Mouse (Mus musculus) lung, adult 18-20 months (tissue): ENCODE data around the gene Stk39.

ENCODE experiments used
- DNase-seq, 2 experiments: peaks; one replicate each; pipeline ENCODE4 v3.0.0; 2022; ENCODE audit warnings: mixed read lengths in 2 of 2

The Stk39 gene

GRCm38 (mm10) chr2:68471759-68472550 is at the start of gene Stk39:
TSS of gene Stk39 (minus strand) at chr2:68472268.
- peak; percentile 78 to 81 for DNase-seq

- no peak for DNase-seq
Measured at GRCm38 (mm10) chr2:68515409-68515808, 43.3 kb upstream of the Stk39 start.

GRCm38 (mm10) chr2:68503202-68503601 is 31.1 kb upstream of the Stk39 start:
- no peak for DNase-seq

DNA sequence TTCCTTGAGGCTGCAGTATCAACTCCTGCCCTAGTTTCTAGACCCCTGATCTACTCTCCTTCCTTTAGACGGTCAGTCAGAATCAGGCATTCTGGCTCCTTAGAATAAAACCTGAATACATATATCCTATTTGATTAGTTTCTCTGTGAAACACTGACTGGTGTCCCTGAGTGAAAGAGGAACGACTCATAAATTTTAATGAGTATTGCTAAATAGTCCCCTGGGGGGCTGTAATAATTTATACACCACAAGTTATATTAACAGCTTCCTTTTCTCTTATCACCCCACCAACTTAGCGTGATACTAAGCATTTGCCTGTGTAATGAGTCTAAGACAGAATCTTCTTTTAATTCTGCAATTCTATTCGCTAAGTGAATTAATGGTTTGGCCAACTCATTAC is 30.7 kb upstream of the Stk39 start:
- no peak for DNase-seq

DNA sequence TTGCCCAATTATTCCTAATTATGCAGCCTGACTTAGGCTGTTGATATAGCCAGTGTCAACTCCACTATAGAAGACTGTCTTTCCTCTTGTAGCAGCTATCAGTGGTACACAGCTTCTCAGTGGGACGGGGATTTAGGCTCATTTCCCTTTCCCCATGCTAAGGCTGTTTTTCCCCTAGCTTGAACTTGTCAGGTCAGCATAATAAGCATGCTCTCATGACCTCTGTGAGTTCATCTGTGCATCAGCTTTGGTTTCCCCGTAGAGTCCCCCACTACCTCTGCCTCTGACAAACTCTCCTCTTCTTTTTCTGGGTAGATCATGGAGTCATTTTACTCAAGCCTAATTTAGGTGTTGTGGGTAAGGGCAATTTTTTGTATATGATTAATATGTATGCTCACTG is 30.2 kb upstream of the Stk39 start:
- DNase-seq = no peak

- no peak for DNase-seq
Measured at GRCm38 (mm10) chr2:68486275-68486674, 14.2 kb upstream of the Stk39 start.

DNA sequence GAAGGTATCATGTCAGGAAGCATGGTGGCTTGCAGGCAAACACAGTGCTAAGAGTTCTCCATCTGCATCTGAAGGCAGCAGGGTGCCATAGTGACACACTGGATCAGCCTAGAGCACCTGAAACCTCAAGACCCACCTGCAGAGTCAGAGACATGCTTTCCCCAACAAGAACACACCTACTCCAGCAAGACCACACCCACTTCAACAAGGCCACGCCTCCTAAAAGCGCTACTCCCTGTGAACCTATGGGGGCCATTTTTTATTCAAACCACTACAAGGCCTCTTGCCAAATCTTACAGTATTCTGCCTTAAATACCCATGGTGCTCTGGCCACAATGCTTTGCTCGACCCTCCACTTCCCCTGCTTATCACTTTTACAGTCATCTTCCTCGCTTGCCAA is 13.1 kb upstream of the Stk39 start:
- DNase-seq = no peak

GRCm38 (mm10) chr2:68482896-68483295 is 10.8 kb upstream of the Stk39 start:
- DNase-seq = no peak

DNA sequence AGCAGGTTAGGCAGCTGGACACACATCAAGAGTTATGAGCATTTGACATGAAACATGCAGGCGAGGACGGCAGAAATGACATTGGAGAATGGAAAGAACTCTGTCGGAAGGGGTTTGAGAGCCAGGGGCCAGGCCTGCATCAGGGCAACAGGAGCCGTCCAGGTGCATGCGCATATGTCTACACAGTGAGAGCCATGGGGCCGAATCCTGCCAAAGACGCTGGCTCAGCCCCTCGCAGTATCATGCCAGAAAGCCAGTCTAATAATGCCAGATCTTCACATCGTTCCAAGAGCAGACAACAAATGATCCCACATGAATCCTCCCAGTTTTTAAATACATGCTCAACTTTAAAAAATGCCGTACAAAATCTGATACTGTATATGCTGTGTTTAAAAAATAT is 7.8 kb upstream of the Stk39 start:
- no peak for DNase-seq

DNA sequence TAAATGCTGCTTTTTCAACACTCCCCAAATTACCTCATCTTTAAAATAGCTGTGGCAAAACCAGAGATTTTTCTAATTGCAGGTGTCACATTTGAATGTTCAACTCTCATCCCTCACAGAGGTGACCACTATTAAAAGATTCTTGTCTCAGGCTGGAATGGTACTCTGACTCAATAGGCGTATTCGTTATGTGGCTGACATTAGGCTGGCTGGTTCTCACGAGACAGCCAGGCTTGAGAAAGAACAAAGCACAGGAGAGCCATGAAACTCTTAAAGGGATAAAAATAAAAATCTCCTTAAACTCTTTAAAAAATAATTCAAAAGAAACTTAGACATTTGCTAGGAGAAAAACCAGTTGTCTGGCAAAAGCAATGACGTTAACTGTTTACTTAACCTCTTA is 853 bp upstream of the Stk39 start:
- no peak for DNase-seq

DNA sequence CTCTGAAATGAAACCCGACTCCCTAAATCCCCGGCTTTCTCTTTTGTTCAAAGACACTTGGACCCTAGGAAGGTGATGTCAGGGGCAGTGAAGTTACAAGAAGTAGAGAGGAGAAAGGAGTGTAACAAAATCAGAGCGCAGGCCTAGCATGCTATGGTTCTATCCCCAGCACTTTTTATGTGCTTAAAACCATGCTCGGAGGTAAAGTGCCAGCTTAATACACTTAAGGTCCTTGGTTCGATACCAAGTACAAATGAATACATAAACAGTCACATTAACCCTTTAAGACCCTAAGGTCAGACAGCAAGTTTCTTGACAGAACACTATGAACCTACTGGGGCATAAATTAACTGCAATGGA is 463 bp upstream of the Stk39 start:
- DNase-seq = no peak

- DNase-seq = peak; percentile 32 to 45
Measured at GRCm38 (mm10) chr2:68470891-68471758, 943 bp downstream of the Stk39 start.

DNA sequence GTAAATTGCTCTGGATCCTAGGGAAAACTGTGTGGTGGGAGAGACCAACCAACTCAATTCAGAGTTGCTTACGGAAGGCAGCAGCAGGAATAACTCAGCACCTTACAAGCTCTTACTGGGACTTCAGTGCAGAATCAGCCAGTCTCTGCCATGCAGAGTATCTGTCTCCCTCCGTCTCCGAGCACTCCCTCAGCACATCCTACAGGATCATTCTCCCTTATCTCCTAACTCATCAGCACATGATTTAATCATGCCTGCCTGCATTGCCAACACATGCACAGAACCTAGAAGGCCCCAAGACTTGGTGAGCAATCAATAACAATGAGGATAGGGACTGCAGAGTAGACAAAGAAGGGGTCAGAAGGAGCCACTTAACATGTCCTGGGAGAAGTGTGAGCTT is 2.6 kb downstream of the Stk39 start:
- no peak for DNase-seq

- peak; percentile 45 to 65 for DNase-seq
Measured at GRCm38 (mm10) chr2:68468698-68469097, 3.4 kb downstream of the Stk39 start.

DNA sequence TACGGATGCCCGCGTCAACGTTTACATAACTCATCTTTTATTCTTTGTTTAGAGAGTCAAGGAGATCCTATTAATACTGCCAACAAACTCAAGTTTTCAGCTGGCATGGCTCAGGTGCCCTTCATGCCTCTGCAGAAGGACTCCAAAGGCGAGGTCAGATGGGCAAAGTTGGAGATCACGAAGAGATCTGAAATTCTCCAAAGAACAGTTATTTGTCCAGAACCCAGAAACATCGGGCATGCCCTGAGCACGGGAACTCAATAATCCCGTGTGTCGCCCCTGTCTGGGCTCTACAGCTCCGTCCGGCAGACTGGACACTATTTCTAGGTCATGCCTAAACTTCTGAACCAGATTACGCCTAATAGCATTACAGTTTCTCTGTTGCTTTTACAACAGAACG is 3.8 kb downstream of the Stk39 start:
- DNase-seq = no peak

DNA sequence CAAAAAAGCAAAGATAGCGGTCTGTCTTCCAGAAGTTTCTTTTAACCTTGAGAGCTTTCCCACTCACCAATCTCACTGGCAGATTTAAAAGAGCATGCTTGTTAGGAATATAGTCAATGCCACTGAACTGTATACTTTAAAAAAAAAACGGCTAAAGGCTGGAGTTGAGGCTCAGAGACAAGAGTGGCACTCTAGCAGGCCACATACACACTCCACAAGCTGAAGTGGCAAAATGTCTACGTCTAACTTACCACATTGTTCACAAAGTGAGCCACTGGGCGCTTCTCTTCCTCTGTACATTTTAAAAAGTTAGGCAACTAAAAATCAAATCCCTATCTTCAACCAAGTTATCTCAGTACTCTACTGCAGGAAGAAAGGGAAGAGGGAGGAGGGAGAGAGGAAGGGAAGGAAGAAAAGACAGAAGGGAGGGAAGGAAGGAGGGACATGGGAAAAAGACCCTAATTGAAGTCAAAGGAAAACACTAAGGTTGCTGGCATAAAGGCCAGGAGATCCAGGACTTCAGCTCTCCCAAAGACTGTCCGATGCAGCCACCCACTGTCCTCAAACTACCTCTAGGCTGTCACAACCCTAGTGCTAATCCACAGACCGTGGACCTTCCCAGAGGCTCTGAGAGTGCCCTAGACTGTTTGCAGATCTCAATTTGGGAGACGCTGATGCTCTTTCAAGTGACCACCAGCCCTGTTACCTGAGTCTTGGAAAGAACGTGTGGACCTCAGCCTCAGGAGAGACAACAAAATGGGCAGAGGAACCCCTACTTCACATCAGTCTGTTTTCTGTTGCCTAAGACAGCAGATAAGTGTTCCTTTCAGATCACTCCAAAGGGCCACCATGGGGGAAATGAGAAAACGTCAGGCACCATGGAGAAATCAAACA is 4.7 kb downstream of the Stk39 start:
- DNase-seq = peak in 1 of 2 experiments; percentile 24

- peak; percentile 77 to 84 for DNase-seq
Measured at GRCm38 (mm10) chr2:68466124-68467070, 5.7 kb downstream of the Stk39 start.

DNA sequence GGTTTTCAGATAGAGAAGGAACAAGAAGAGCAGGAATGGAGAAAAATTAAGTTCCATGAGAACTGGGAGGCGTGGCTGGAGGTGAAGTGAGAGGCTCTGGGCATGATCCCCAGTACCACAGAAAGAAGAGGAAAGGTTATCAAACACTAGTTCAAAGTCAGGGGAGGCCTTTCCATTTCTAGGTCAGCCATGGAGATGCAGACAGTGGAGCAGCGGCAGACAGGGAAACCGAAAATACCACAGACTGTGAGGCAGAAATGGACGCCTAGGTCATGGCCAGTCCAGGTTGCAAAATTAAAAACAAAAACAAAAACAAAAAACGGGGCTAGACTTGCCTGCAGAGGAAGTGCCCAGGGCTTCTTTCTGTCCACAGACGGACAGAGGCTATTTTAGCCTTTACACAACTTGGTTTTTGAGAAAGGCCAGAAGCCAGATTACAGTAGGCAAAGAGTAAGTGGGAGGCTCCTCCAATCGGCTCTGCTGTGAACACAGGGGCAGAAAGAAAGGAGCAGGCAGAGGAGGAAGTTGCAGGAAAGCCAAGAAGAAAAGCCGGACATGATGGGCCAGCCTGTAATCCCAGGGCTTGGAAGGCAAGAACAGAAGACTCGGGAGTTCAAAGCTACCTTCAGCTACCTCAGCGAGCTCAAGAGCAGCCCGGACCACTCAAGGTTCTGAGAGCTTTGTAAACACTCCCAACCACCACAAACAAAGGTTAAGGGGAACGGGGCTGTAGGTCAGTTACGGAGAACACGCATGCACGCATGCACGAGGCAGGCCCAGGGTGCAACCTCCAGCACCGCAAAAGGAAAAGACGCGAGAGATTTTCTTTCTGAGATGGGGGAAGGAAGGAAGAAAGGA is 6.6 kb downstream of the Stk39 start:
- peak; percentile 40 to 48 for DNase-seq

- DNase-seq = no peak
Measured at GRCm38 (mm10) chr2:68464456-68464855, 7.6 kb downstream of the Stk39 start.

DNA sequence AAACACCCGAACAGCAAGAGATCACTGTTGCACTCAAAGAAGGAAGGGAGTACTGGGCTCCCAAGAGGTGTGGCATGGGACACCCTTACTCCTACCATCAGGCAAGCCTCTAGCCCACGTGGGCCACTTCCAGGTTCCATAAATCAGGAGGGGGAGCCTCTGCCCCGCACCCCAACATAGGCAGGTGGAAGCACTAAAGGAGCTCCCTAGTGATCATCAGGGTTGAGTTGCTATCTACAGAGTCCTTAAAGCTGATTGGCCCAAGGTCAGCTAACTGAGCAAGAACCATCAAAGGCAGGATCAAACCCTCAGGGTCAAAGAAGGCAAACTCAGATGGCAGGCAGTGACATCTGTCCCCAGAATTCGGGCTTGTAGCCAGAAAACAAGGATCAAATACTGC is 8.3 kb downstream of the Stk39 start:
- no peak for DNase-seq

GRCm38 (mm10) chr2:68458115-68458514 is 14.0 kb downstream of the Stk39 start:
- DNase-seq = no peak
